Mouse (Mus musculus): ENCODE measurements around the gene Ccdc134.

Gene Ccdc134

GRCm38 (mm10) chr15:82148510-82148911, 20.8 kb downstream of the Ccdc134 start:
- no peak for DNase-seq (ENCODE audit: extremely low spot score, low spot score)

DNA sequence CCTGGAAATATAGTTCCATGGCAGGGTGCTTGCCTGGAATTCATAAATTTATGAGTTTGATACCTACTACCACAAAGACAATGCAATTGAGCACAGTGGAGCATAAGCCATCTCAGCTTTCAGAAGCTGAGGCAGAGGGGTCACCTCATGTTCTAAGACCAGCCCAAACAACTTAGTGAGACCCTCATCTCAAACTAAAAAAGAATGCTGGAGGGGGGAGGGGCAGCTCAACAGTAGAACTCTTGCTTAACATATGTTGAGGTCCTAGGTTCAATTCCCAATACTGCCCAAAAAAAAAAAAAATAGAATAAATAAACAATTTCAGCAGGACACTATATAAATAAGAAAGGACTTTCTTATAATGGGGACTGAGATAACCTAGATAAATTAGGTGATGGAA, 22.3 kb downstream of the Ccdc134 start:
- DNase-seq (ENCODE audit: extremely low spot score, low spot score): no peak

GRCm38 (mm10) chr15:82151176-82151575, 23.5 kb downstream of the Ccdc134 start:
- DNase-seq (ENCODE audit: extremely low spot score, low spot score): no peak

GRCm38 (mm10) chr15:82152022-82152421, 24.3 kb downstream of the Ccdc134 start:
- DNase-seq (ENCODE audit: extremely low spot score, low spot score): no peak

GRCm38 (mm10) chr15:82152435-82152834, 24.7 kb downstream of the Ccdc134 start:
- DNase-seq (ENCODE audit: extremely low spot score, low spot score): no peak

DNA sequence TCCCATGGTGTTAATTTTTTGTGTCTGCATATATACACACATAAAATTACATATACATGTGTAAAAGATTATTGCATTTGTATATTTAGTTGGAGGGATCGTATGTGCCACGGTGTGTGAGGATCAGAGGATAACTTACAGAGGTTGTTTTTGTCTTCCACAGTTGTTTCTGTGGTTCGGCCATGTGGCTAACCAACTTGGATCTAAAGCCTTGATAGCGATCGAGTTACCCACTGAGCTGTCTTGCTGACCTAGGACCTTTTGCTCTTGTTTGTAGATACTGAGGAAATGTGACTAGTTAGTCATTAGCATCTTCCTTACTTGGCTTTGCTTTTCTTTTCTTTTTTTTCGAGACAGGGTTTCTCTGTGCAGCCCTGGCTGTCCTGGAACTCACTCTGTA, 28.6 kb downstream of the Ccdc134 start:
- no peak for DNase-seq (ENCODE audit: extremely low spot score, low spot score)

GRCm38 (mm10) chr15:82156902-82157301, 29.2 kb downstream of the Ccdc134 start:
- no peak for DNase-seq (ENCODE audit: extremely low spot score, low spot score)

GRCm38 (mm10) chr15:82158243-82159035, 30.7 kb downstream of the Ccdc134 start:
- DNase-seq (ENCODE audit: extremely low spot score, low spot score): peak; percentile 37

GRCm38 (mm10) chr15:82159471-82159870, 31.7 kb downstream of the Ccdc134 start:
- DNase-seq (ENCODE audit: extremely low spot score, low spot score): no peak

GRCm38 (mm10) chr15:82160731-82161640, 33.3 kb downstream of the Ccdc134 start:
- DNase-seq (ENCODE audit: extremely low spot score, low spot score): no peak

- DNase-seq (ENCODE audit: extremely low spot score, low spot score): no peak
These were observed 34.4 kb downstream of the Ccdc134 start for GRCm38 (mm10) chr15:82161965-82162600.

DNA sequence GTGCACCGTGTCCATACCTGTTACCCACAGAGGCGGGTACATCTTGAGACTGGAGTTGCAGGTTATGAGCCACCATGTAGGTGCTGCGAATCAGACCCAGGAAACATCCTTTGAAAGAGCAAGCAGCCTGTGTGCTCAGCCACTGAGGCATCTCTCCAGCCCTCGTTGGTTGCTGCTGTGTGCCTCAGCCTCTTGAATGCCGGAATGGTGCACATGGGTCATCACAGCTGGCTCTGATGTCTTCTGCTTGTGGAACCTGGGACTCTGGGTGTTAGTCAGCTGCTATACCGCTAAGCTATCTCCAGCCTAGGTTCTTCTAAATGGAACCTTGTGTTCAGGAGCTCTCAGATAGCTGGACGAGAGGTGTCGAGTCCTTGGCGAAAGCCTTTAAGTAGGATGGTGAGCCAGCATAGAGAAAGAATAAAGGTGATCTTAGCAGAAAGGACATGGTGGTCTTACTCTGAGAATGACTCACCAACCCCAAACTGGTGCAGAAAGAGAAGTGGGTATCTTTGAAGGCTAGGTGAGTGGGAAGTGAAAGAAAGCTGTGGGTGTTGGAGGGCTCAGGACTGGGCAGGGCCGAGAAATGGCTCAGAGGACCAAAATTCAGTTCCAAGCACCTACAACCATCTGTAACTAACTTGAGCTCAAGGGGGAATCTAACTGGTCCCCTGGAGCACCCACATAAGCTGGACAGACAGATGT, 35.8 kb downstream of the Ccdc134 start:
- no peak for DNase-seq (ENCODE audit: extremely low spot score, low spot score)

DNA sequence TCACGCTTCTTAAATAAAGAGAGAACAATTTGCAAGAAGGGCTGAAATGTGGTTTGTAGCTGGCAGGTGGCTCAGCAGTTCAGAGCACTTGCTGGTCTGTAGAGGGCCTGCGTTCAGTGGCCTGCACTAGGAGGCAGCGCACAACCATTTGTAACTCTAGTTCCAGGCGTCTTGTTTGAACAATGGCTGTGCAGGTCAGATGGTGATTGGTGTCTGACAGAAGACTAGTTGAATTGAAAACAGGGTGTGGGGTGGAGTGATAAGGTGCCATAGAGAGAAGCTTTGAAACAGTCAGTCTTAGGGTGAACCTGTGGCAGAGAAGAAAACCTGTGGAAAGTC, 36.3 kb downstream of the Ccdc134 start:
- no peak for DNase-seq (ENCODE audit: extremely low spot score, low spot score)

- no peak for DNase-seq (ENCODE audit: extremely low spot score, low spot score)
These were observed 36.8 kb downstream of the Ccdc134 start for GRCm38 (mm10) chr15:82164496-82164895.

- peak; percentile 82 for DNase-seq (ENCODE audit: extremely low spot score, low spot score)
These were observed 37.9 kb downstream of the Ccdc134 start for GRCm38 (mm10) chr15:82165332-82166239.

GRCm38 (mm10) chr15:82166240-82167100, 38.7 kb downstream of the Ccdc134 start:
- DNase-seq (ENCODE audit: extremely low spot score, low spot score): no peak

DNA sequence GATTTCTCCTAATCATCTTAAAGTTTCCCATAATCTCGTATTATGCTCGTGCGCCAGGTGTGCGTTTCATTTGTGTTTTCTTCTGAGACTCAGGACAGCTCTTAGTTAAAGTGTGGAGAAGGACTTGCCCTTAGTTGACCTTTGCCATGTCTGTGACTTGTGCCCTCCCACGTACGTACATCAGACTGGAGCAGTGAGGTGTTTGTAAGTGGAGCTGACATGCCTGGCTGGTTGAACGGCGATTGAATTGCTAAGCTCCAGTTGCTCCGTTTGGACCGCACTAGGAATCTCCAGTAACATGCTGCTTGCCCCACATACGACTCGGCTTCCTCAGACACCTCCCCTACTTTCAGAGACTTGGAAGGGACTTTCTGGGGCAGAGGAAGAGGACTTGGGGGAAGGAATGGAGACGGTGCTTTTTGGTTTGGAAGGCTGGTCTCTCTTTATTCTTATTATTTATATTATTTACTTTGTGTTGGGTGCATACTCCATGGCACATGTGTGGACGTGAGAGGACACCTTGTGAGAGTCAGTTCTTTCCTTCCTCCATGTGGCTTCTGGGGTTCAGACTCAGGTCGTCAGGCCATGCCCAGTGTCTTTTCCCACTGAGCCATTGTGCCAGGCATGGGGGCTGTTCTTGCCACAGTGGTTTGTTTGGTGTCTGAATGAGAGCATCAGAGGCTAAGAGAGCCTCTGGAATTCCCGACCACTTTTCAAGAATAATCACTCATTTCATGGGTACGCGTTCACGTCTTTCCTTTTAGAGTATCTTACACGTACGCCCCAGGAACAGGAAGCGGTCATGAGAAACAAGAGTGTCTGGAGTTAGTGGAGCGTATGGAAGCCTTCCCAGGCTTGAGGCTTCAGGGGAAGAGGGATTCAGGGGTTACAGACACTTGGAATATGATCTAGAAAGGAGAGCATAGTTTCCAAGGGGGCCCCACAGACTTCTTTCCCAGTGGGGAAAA, 39.8 kb downstream of the Ccdc134 start:
- DNase-seq (ENCODE audit: extremely low spot score, low spot score): no peak

DNA sequence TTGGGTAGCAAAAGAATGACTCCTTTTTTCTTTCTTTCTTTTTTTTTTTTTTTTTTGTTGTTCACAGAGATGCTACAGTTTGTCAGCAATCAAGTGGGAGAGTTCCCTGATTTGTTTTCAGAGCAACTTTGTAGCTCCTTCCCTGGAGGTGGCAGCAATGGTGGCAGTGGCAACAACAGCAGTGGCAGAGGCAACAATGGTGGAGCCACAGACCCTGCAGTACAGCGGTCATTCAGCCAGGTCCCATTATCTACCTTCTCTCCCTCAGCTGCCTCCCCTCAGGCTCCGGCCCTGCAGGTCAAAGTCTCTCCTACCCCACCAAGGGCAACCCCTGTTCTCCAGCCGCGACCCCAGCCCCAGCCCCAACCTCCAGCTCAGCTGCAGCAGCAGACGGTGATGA, 41.9 kb downstream of the Ccdc134 start:
- no peak for DNase-seq (ENCODE audit: extremely low spot score, low spot score)
